Mouse (Mus musculus) B cell, adult 67 days (primary cell): Measurements from ENCODE around the gene 4933428G20Rik. TPM values are rescaled to one million over a fixed set of nuclear protein-coding genes. Genes with fewer than 3 reads are reported as not detected.

Experiments
- total RNA-seq, 2 experiments: library from RNA; stranded (reverse); gene quantifications; 4 replicates each; pipeline ENCODE4 v1.2.4; 2023

Gene 4933428G20Rik
- not detected for total RNA-seq

DNA sequence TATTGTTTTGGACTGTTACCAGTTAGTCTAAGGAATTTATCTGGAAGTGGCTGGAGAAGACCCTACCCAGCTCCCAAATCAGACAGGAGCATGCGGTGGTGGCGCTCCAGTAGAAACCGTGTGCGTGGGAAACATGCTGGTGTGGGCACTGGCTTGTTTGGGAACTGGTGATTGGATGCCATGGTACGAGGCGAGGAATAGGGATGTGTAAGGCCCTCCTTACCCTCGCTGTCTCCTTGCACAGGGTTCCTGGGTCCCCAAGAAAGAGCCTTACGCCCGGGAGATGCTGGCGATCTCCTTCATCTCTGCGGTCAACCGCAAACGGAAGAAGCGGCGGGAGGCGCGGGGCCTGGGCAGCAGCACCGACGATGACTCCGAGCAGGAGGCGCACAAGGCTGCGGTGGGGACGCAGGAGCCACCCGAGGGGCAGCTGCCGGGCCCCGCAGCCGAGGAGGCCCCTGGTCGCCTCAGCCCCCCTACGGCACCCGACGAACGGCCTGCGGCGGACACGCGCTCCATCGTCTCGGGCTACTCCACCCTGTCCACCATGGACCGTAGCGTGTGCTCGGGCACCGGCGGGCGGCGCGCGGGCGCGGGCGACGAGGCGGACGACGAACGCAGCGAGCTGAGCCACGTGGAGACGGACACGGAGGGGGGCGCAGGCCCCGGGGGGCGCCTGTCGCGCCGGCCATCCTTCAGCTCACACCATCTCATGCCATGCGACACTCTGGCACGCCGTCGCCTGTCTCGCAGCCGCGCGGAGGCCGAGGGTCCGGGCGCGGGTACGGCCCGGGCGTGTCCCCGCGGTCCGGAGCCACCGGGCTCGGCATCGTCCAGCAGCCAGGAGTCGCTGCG is at the start of gene 4933428G20Rik:
Gene 4933428G20Rik (minus strand): TSS at position 476 of the 855 bp plus-strand sequence.

Other genes starting within 250 kb of the 4933428G20Rik start
- gene Npepps, start 219.7 kb downstream of the 4933428G20Rik start, total RNA-seq = 10 to 100 TPM; 63.3 to 70.5 TPM
- gene Mrpl45, start 184.6 kb downstream of the 4933428G20Rik start, total RNA-seq = 10 to 100 TPM; 15.1 to 19.3 TPM
- gene Gpr179, start 148.3 kb downstream of the 4933428G20Rik start, total RNA-seq = not detected
- gene Socs7, start 137.8 kb downstream of the 4933428G20Rik start, total RNA-seq = 10 to 100 TPM; 20.3 to 24.2 TPM
- under 1 TPM; 0.33 to 0.38 TPM for gene Arhgap23, start 84.8 kb downstream of the 4933428G20Rik start, total RNA-seq
- under 1 TPM in 1 of 2 experiments, not detected in 1; 0.23 TPM for gene Srcin1, start 75.8 kb upstream of the 4933428G20Rik start, total RNA-seq
- 1 to 10 TPM; 4.0 to 6.5 TPM for gene Epop, start 129.4 kb upstream of the 4933428G20Rik start, total RNA-seq
- gene Mllt6, start 163.1 kb upstream of the 4933428G20Rik start, total RNA-seq = 100 to 1,000 TPM; 186 to 189 TPM
- gene Cisd3, start 185.5 kb upstream of the 4933428G20Rik start, total RNA-seq = 10 to 100 TPM; 51.3 to 57.5 TPM
- under 1 TPM in 1 of 2 experiments, not detected in 1; 0.46 TPM for gene Pcgf2, start 200.2 kb upstream of the 4933428G20Rik start, total RNA-seq
- gene Psmb3, start 203.1 kb upstream of the 4933428G20Rik start, total RNA-seq = 100 to 1,000 TPM; 119 to 126 TPM
- gene Pip4k2b, start 244.4 kb upstream of the 4933428G20Rik start, total RNA-seq = 10 to 100 TPM; 66.2 to 71.1 TPM